Mouse (Mus musculus) regulatory T cell (primary cell): ENCODE results near the gene Haus8.
"Not testable (repeated sequence)": the region's sequence is repeated elsewhere in the genome, so short reads cannot be mapped to it uniquely, and the experiment has no call there.

Source experiments
- in situ Hi-C: fragments of 300-600 bp; cut with MboI, MseI; formaldehyde crosslinking; loops from one replicate; pipeline ENCODE4 v1.15.1; 2025; ENCODE audit warnings: high pct_unique_total_duplicates

Gene Haus8

GRCm38 (mm10) chr8:71272286-71273150 is at the start of gene Haus8, which contains the start of gene Myo9b:
Gene Haus8, minus strand, starts transcription at chr8:71272934.
Gene Myo9b, plus strand, starts transcription at chr8:71272714.
- in situ Hi-C loops: loop anchor here (5.0 to 10.0 kb wide), 2 partner anchors 95 to 508 kb away; partner anchors contain the start of genes Mpv17l2 and Use1

- in situ Hi-C loops: not testable (repeated sequence)
These were observed 47.0 kb upstream of the Haus8 start for GRCm38 (mm10) chr8:71319760-71320159.

- in situ Hi-C loops: not testable (repeated sequence)
These were observed 45.9 kb upstream of the Haus8 start for GRCm38 (mm10) chr8:71318610-71319009.

- in situ Hi-C loops: no loop called here
These were observed 43.8 kb upstream of the Haus8 start for GRCm38 (mm10) chr8:71316486-71317031.

GRCm38 (mm10) chr8:71315972-71316371 is 43.2 kb upstream of the Haus8 start:
- in situ Hi-C loops: no loop called here

- in situ Hi-C loops: no loop called here
These were observed 41.2 kb upstream of the Haus8 start for GRCm38 (mm10) chr8:71313951-71314350.

- in situ Hi-C loops: no loop called here
These were observed 40.0 kb upstream of the Haus8 start for GRCm38 (mm10) chr8:71312700-71313099.

- in situ Hi-C loops: no loop called here
These were observed 37.7 kb upstream of the Haus8 start for GRCm38 (mm10) chr8:71310446-71310845.

- in situ Hi-C loops: no loop called here
These were observed 35.2 kb upstream of the Haus8 start for GRCm38 (mm10) chr8:71307913-71308312.

GRCm38 (mm10) chr8:71307371-71307770 is 34.6 kb upstream of the Haus8 start:
- in situ Hi-C loops: no loop called here

GRCm38 (mm10) chr8:71305988-71306387 is 33.3 kb upstream of the Haus8 start:
- in situ Hi-C loops: no loop called here

GRCm38 (mm10) chr8:71303632-71304031 is 30.9 kb upstream of the Haus8 start:
- in situ Hi-C loops: no loop called here

GRCm38 (mm10) chr8:71302788-71303187 is 30.1 kb upstream of the Haus8 start:
- in situ Hi-C loops: no loop called here

- in situ Hi-C loops: no loop called here
These were observed 27.0 kb upstream of the Haus8 start for GRCm38 (mm10) chr8:71299716-71300115.

GRCm38 (mm10) chr8:71297439-71297838 is 24.7 kb upstream of the Haus8 start:
- in situ Hi-C loops: no loop called here

- in situ Hi-C loops: no loop called here
These were observed 24.1 kb upstream of the Haus8 start for GRCm38 (mm10) chr8:71296784-71297183.

GRCm38 (mm10) chr8:71296188-71296621 is 23.5 kb upstream of the Haus8 start:
- in situ Hi-C loops: no loop called here

GRCm38 (mm10) chr8:71293930-71294329 is 21.2 kb upstream of the Haus8 start:
- in situ Hi-C loops: not testable (repeated sequence)

GRCm38 (mm10) chr8:71291351-71291750 is 18.6 kb upstream of the Haus8 start:
- in situ Hi-C loops: no loop called here

GRCm38 (mm10) chr8:71290911-71291310 is 18.2 kb upstream of the Haus8 start:
- in situ Hi-C loops: no loop called here

GRCm38 (mm10) chr8:71290211-71290610 is 17.5 kb upstream of the Haus8 start:
- in situ Hi-C loops: no loop called here

GRCm38 (mm10) chr8:71289098-71289497 is 16.4 kb upstream of the Haus8 start:
- in situ Hi-C loops: no loop called here

- in situ Hi-C loops: no loop called here
These were observed 15.8 kb upstream of the Haus8 start for GRCm38 (mm10) chr8:71288441-71288949.
